Mouse (Mus musculus): ENCODE measurements around the gene Hcrtr2. TPM values are rescaled to one million over a fixed set of nuclear protein-coding genes. Genes with fewer than 3 reads are reported as not detected.

The Hcrtr2 gene
- total RNA-seq, 2 experiments from 2014 or later: not detected

DNA sequence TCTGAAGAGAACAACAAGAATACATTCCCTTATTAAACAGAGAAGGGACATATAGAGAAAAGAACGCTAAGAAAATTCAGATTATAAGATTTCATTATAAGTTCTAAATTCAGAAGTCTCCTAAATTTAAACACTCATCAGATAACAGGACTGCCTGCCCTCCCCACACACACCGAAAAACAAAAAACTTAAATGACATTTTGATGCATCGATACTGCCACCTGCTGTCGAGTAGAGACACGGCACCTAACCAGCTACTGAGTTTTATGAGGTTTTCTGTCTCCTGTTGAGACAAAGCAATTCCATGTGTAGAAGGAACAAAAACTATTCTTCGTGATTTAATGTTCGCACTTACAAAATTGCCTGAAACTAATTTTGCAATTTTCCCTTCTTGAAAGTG is 87.0 kb downstream of the Hcrtr2 start:
- DNase-seq: peak; percentile 53 to 67
- intact Hi-C loops (cut with DNase I): loop anchor here (2.0 kb wide), 2 partner anchors 112 to 476 kb away; no protein-coding TSS in a partner anchor

DNA sequence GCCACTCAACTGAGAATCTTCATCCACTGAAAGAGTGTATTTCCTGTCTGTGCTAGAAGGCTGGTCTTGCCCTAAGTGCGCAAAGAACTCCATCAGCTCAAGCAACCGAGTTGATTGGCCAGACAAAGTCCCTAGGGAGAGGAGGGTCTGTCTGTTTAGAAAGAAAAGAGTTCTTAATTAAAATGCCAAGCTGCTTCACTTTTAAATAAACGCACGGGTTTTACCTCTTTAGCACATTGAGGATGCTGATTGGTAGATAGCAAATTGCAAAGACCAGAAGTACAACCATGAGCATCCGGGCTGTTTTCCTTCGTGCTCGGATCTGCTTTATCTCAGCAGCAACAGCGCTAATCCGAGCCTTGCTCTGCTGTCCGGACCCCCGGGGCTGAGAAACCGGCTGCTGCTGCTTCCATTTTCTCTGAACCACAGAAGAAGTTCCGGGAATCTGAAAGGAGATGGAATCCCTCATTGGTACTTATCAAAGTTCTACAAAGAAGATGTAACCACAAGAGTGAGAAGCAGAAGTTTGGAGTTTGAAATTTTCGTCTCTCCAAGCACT is 87.6 kb downstream of the Hcrtr2 start:
- peak; percentile 6 to 9 for DNase-seq
- intact Hi-C loops (cut with DNase I): loop anchor here (2.0 kb wide), 2 partner anchors 111 to 475 kb away; no protein-coding TSS in a partner anchor

DNA sequence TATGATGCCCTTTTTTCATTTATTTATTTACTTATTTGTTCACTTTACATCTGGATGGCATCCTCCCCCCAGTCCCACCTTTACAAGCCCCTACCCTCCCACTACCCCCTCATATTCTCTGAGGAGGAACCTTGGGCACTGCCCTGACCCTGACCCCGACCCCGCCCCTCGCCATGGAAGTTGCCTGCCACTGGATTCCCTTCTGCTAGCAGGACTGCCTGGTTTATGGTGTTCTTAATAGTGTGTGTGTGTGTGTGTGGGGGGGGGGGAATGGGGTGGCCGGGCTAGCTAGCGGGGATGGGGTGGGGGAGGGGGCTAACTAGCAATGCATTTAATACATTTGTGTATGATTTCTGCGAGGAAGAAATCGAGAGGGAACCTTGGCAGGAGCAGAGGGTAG is 88.8 kb downstream of the Hcrtr2 start:
- no peak for DNase-seq
- intact Hi-C loops (cut with DNase I): no loop called here

DNA sequence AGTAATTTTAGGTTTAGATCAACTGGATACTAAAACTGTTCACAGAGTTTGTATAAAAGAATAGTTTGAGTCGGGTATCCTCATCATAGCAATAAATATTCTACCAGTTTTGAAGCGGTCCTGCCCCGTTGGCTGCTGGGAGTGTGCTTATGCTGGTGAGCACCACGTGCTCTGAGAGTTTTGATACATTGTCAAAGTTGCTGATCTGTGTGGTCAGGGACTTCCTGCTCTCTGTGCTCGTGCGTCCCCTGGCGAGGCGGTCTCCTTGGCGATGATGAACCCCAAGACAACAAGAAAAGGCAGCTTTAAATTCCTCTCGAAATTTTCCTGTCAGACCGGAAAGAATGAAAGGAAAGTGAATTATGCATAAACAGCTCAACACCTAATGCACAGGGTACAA is 93.3 kb downstream of the Hcrtr2 start:
- no peak for DNase-seq
- intact Hi-C loops (cut with DNase I): no loop called here

DNA sequence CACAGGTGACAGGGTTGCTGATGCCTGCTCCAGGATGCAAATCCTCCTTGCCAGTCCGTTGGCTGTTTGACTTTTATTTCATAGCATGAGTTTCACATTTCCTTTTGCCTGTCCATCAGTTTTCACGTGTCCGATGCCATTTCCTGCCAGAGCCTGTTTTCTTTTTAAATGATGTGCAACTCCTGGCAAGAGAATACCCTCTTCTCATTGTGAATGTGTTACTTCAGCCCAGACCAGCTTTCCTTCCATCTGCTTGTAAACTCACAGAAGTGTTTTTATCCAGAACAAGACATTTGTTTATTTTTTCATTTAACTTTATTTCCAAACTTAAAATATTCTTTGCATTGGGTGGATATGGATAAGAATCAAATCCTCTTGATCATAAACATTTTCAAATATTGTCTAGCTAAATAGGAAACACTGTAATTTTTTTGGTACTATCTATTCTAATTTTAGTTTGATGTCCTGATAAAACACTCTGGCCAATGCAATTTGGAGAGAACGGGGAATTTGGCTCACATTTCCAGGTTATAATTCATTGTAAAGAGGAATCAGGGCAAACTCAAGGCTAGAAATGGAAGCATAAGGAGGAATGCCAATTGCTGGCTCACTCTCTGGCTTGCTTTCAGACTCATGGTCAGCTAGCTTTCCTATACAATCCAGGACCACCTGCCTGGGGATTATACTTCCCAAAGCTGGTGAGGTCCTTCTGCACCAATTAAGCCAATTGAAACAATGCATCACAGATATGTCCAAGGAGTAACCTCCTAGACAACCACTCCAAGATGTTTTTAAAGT is 106.3 kb downstream of the Hcrtr2 start:
- intact Hi-C loops (cut with DNase I): no loop called here

DNA sequence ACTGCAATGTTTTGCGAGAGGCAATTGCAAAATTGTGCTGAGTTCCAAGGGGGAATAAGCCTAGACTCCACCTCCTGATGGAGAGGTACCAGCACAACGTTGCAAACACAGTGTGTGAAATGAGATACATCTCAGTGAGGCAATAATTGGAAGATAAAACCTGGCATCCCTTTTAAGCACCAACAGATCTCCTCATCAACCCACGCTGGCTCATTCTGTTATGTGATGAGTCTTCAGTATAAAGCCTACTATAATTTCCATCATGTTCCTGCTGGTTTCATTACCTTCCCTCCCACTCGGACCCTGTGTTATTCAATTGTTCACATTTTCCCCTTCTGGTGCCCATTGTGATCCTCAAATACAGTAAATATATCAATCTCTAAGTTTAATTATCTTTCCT is 109.0 kb downstream of the Hcrtr2 start:
- intact Hi-C loops (cut with DNase I): no loop called here
- DNase-seq: no peak

More for the DNA sequence above, 106.3 kb downstream of the Hcrtr2 start:
- no peak for DNase-seq

DNA sequence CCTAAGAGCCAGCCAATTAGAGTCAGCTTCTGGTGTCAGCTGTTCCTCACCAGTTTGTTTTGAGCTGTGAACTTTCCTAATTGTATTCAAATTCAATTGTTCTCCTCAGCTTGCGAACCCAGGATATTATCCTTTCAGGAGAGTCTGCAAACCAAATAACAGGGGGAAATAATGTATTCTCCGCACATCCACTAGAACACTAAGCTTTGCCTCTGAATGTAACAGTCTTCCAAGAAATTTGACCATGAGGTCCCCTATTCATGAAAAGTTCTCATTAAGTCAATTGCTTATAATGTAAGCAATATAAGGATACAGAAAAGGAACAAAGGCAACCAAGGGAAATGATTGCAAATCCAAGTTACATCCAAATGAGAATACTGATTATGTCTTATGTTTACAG is 110.1 kb downstream of the Hcrtr2 start, which contains the start of gene Gfral:
Gfral (minus strand) TSS at position 101 of the 400 bp plus-strand sequence.
- no peak for DNase-seq
- intact Hi-C loops (cut with DNase I): no loop called here

DNA sequence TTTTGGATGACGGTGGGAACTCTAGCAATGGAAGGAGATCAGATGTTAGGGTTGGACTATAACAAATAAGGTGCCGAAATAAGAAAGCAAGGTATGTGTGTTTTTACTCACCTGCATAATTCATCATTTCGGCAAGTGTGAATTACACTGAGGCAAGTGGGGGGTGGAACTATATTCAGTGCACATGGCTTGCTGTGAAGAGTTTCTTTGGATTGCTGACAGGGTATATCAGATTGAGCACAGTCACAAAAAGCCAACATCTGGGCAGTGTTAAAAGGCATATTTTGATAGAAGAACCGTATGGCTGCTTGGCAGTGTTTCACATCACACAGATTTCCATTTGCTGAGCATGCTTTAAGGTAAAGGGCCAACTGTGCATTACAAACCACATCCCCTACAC is 126.7 kb downstream of the Hcrtr2 start:
- DNase-seq: no peak
- intact Hi-C loops (cut with DNase I): no loop called here

DNA sequence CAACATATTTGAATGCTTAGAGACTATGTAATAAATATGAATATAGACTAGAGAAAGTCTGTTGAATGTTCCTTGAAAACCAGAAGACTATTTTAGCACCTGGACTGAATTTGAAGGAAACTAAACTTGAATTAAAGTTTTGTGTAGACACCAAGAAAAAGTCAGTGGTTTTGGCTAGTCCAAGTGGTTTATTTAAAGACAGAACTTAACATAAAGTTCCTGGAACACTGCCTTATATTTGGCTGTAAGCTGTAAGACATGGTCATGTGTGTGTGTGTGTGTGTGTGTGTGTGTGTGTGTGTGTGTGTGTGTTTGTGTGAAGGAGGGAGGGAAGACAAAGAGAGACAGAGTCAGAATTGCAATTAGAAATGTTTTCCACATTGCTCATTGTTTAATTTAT is 144.4 kb downstream of the Hcrtr2 start:
- DNase-seq: no peak
- intact Hi-C loops (cut with DNase I): no loop called here

Other genes with a start within 250 kb of the Hcrtr2 start
- gene Gfral, start 110.2 kb downstream of the Hcrtr2 start, total RNA-seq (2021): not detected
- under 1 TPM; 0.20 to 0.36 TPM for gene Fam83b, start 243.3 kb upstream of the Hcrtr2 start, total RNA-seq (2021)